Mouse (Mus musculus): Measurements from ENCODE around the gene Spred2. TPM values are rescaled to one million over a fixed set of nuclear protein-coding genes. Genes with fewer than 3 reads are reported as not detected.

Gene Spred2
- polyA plus RNA-seq, 1 experiment from 2014 or later = 9.3 TPM

GRCm38 (mm10) chr11:19947626-19948135, 23.5 kb downstream of the Spred2 start:
- 90% methylated on average over 7 of the region's 7 CpGs for WGBS

DNA sequence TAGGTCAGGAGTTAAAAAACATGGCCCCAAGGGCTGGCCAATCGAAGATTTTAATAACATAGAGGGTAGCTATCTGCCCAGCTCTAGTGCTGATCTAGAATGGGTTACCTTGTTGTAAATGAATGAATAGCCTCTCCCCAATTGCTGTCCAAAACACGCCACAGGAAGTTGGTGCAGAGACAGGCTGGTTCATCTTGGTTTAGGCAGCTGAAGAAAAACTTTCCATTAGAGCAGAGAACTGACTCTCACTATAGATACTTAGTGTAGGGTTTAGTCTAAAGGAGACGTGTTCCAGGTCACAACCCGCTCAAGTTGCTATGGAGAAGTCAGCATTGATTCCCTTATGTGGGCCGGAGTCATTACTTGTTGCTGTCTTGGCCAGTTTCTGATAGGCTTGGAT, 25.6 kb downstream of the Spred2 start:
- Histone ChIP-seq H3K9me3 (replicated peaks) (no peaks in the 10 kb centered on the region), H3K36me3 (peaks cover 26% of the 10 kb centered on the region), H3K27me3 (ENCODE audit: low read depth, poor library complexity, severe bottlenecking) (no peaks in the 10 kb centered on the region), H3K4me3 (no peak overlapping the region), H3K4me1 (peaks cover 56% of the 10 kb centered on the region), H3K27ac (no peak overlapping the region)
- no peak for DNase-seq (ENCODE audit: low spot score)
- WGBS = 81% methylated on average over 5 of the region's 5 CpGs

More at GRCm38 (mm10) chr11:19947626-19948135, 23.5 kb downstream of the Spred2 start:
- Histone ChIP-seq H3K4me3 (no peak overlapping the region), H3K4me1 (peaks cover 49% of the 10 kb centered on the region), H3K27me3 (ENCODE audit: low read depth, poor library complexity, severe bottlenecking) (no peaks in the 10 kb centered on the region), H3K27ac (no peak overlapping the region), H3K36me3 (peaks cover 41% of the 10 kb centered on the region), H3K9me3 (replicated peaks) (no peaks in the 10 kb centered on the region)
- no peak for DNase-seq (ENCODE audit: low spot score)

- DNase-seq (ENCODE audit: low spot score) = no peak
- peaks cover 22% of the 10 kb centered on the region for H3K36me3 ChIP-seq
- H3K27ac ChIP-seq = no peak overlapping the region
- H3K27me3 ChIP-seq (ENCODE audit: low read depth, poor library complexity, severe bottlenecking) = no peaks in the 10 kb centered on the region
- WGBS = 80% methylated on average over 8 of the region's 8 CpGs
- H3K9me3 ChIP-seq (replicated peaks) = no peaks in the 10 kb centered on the region
- H3K4me1 ChIP-seq = peaks cover 60% of the 10 kb centered on the region
- H3K4me3 ChIP-seq = no peak overlapping the region
These were observed 26.0 kb downstream of the Spred2 start for GRCm38 (mm10) chr11:19950169-19950568.

GRCm38 (mm10) chr11:19952963-19953362, 28.8 kb downstream of the Spred2 start:
- 44% methylated on average over 8 of the region's 8 CpGs for WGBS
- Histone ChIP-seq H3K4me3 (no peak overlapping the region), H3K9me3 (replicated peaks) (no peaks in the 10 kb centered on the region), H3K27ac (no peak overlapping the region), H3K4me1 (peaks cover 56% of the 10 kb centered on the region), H3K27me3 (ENCODE audit: low read depth, poor library complexity, severe bottlenecking) (no peaks in the 10 kb centered on the region), H3K36me3 (peaks cover 3% of the 10 kb centered on the region; the same call in 1 of the 2 replicates)
- DNase-seq (ENCODE audit: low spot score) = no peak

GRCm38 (mm10) chr11:19953919-19954318, 29.7 kb downstream of the Spred2 start:
- Histone ChIP-seq H3K4me1 (peaks cover 46% of the 10 kb centered on the region), H3K4me3 (no peak overlapping the region), H3K27ac (no peak overlapping the region), H3K9me3 (replicated peaks) (no peaks in the 10 kb centered on the region), H3K36me3 (peaks cover 3% of the 10 kb centered on the region; the same call in 1 of the 2 replicates), H3K27me3 (ENCODE audit: low read depth, poor library complexity, severe bottlenecking) (no peaks in the 10 kb centered on the region)
- no peak for DNase-seq (ENCODE audit: low spot score)
- 92% methylated on average over 7 of the region's 7 CpGs for WGBS

DNA sequence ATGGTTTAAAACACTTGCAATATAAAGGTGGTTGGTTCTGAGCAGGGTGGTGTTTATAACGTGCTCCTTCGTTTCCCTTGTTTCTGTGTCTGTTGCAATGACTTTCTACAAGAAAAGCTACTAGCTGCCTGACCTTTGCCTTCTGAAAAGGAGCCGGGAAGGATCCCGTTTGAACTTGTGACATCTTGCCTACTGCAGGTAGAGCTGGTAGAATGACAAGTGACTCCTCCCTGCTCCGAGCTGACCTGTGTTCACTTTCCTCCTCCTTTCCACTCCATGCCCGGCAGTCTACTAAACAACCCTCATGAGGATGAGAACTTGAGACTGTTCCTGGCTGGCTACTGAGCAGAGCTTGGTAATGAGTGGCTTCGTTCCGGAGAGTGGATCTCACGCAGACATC, 30.9 kb downstream of the Spred2 start:
- no peak overlapping the region for H3K27ac ChIP-seq
- 65% methylated on average over 9 of the region's 9 CpGs for WGBS
- DNase-seq (ENCODE audit: low spot score) = no peak
- H3K9me3 ChIP-seq (replicated peaks) = no peaks in the 10 kb centered on the region
- peaks cover 42% of the 10 kb centered on the region for H3K4me1 ChIP-seq
- peaks cover 3% of the 10 kb centered on the region; the same call in 1 of the 2 replicates for H3K36me3 ChIP-seq
- H3K4me3 ChIP-seq = no peak overlapping the region
- H3K27me3 ChIP-seq (ENCODE audit: low read depth, poor library complexity, severe bottlenecking) = no peaks in the 10 kb centered on the region

- no peaks in the 10 kb centered on the region for H3K27me3 ChIP-seq (ENCODE audit: low read depth, poor library complexity, severe bottlenecking)
- 87% methylated on average over 6 of the region's 6 CpGs for WGBS
- no peak overlapping the region for H3K27ac ChIP-seq
- H3K4me3 ChIP-seq = no peak overlapping the region
- H3K9me3 ChIP-seq (replicated peaks) = no peaks in the 10 kb centered on the region
- H3K4me1 ChIP-seq = peaks cover 36% of the 10 kb centered on the region
- no peak for DNase-seq (ENCODE audit: low spot score)
- H3K36me3 ChIP-seq = peaks cover 3% of the 10 kb centered on the region; the same call in 1 of the 2 replicates
These were observed 31.5 kb downstream of the Spred2 start for GRCm38 (mm10) chr11:19955701-19956100.

- no peak overlapping the region for H3K27ac ChIP-seq
- WGBS = 89% methylated on average over 3 of the region's 3 CpGs
These were observed 34.8 kb downstream of the Spred2 start for GRCm38 (mm10) chr11:19959006-19959405.

DNA sequence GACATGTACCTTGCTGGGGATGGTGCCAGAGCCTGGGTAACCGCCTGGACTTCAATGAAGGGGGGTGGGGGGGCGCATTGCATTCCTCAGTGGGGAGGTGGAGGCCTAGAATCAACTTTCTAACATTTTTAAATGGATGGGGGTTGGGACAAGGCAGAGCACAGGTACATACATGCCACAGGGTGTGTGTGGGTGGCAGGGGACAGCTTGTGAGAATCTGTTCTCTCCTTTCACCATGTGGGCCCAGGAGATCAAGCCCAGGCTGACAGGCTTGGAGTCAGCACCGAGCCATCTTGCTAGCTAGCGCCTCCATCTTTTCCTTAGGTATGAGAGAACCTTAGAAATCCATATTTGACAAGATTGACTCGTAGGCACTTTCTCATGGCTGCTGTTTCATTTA, 35.7 kb downstream of the Spred2 start:
- peaks cover 32% of the 10 kb centered on the region for H3K4me1 ChIP-seq
- no peak overlapping the region for H3K27ac ChIP-seq
- DNase-seq (ENCODE audit: low spot score) = no peak
- no peaks in the 10 kb centered on the region for H3K9me3 ChIP-seq (replicated peaks)
- no peaks in the 10 kb centered on the region for H3K27me3 ChIP-seq (ENCODE audit: low read depth, poor library complexity, severe bottlenecking)
- WGBS = 80% methylated on average over 5 of the region's 5 CpGs
- H3K36me3 ChIP-seq = peaks cover 9% of the 10 kb centered on the region
- H3K4me3 ChIP-seq = no peak overlapping the region

More at GRCm38 (mm10) chr11:19959006-19959405, 34.8 kb downstream of the Spred2 start:
- Histone ChIP-seq H3K9me3 (replicated peaks) (no peaks in the 10 kb centered on the region), H3K36me3 (peaks cover 9% of the 10 kb centered on the region), H3K4me1 (peaks cover 29% of the 10 kb centered on the region), H3K4me3 (no peak overlapping the region), H3K27me3 (ENCODE audit: low read depth, poor library complexity, severe bottlenecking) (no peaks in the 10 kb centered on the region)
- no peak for DNase-seq (ENCODE audit: low spot score)

- WGBS = 91% methylated on average over 3 of the region's 3 CpGs
- DNase-seq (ENCODE audit: low spot score) = no peak
- H3K4me1 ChIP-seq = peaks cover 33% of the 10 kb centered on the region
- peaks cover 13% of the 10 kb centered on the region for H3K36me3 ChIP-seq
- H3K27ac ChIP-seq = no peak overlapping the region
- no peaks in the 10 kb centered on the region for H3K27me3 ChIP-seq (ENCODE audit: low read depth, poor library complexity, severe bottlenecking)
- no peaks in the 10 kb centered on the region for H3K9me3 ChIP-seq (replicated peaks)
- H3K4me3 ChIP-seq = no peak overlapping the region
These were observed 36.4 kb downstream of the Spred2 start for GRCm38 (mm10) chr11:19960541-19960940.

- Histone ChIP-seq H3K4me3 (no peak overlapping the region), H3K27ac (no peak overlapping the region), H3K36me3 (peaks cover 13% of the 10 kb centered on the region), H3K4me1 (peaks cover 37% of the 10 kb centered on the region), H3K9me3 (replicated peaks) (no peaks in the 10 kb centered on the region), H3K27me3 (ENCODE audit: low read depth, poor library complexity, severe bottlenecking) (no peaks in the 10 kb centered on the region)
- 91% methylated on average over 6 of the region's 6 CpGs for WGBS
- DNase-seq (ENCODE audit: low spot score) = no peak
These were observed 36.9 kb downstream of the Spred2 start for GRCm38 (mm10) chr11:19961088-19961487.

GRCm38 (mm10) chr11:19961766-19962365, 37.7 kb downstream of the Spred2 start:
- no peaks in the 10 kb centered on the region for H3K9me3 ChIP-seq (replicated peaks)
- peaks cover 43% of the 10 kb centered on the region for H3K4me1 ChIP-seq
- DNase-seq (ENCODE audit: low spot score) = no peak
- H3K36me3 ChIP-seq = peaks cover 13% of the 10 kb centered on the region
- H3K4me3 ChIP-seq = no peak overlapping the region
- H3K27me3 ChIP-seq (ENCODE audit: low read depth, poor library complexity, severe bottlenecking) = no peaks in the 10 kb centered on the region
- WGBS = 92% methylated on average over 12 of the region's 12 CpGs
- H3K27ac ChIP-seq = no peak overlapping the region

DNA sequence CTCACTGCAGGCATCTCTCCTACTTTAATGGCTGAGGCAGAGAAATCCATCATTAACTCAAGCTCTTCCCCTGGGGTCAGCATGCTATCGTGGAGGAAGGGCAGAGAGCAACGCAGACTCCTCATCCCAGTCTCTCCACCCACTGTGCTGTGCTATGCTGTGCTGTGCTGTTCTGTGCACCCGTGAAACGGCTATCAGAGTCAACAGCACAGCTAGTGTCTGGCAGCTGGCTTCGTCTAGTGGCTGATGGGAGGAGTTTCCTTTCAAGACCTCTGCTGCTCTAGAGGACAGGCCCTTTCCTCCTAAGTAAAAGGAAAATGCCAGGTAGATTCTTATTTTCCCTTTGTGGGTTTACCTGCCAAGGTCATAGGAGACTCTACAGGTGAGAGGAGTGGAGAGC, 38.6 kb downstream of the Spred2 start:
- Histone ChIP-seq H3K9me3 (replicated peaks) (no peaks in the 10 kb centered on the region), H3K27me3 (ENCODE audit: low read depth, poor library complexity, severe bottlenecking) (no peaks in the 10 kb centered on the region), H3K27ac (no peak overlapping the region; the same call in 1 of the 2 replicates), H3K4me1 (peaks cover 48% of the 10 kb centered on the region), H3K4me3 (no peak overlapping the region), H3K36me3 (peaks cover 13% of the 10 kb centered on the region)
- WGBS = 39% methylated on average over 5 of the region's 5 CpGs
- no peak for DNase-seq (ENCODE audit: low spot score)
